Mouse (Mus musculus): ENCODE data around the gene Nptxr. TPM values are rescaled to one million over a fixed set of nuclear protein-coding genes. Genes with fewer than 3 reads are reported as not detected.

The Nptxr gene
- polyA plus RNA-seq, 1 experiment from 2014 or later, result 7.6 TPM

DNA sequence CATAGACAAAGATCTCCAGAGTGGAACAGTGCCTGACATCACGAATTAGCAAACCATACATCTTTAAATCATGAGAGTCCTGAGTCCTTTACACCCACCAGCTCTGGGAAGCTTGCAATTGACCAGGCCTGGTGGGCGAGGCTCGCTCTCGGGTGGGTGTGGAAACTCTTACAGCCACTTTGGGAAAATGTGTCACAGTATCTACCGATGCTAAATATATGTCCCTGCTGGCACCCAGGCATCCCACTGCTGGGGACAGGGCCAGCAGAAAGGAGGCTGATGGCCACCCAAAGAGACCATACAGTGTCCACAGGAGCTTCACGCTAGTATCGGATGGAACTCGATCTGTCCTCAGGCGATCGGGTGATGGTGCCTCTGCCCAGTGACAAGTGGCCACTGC is 6.0 kb downstream of the Nptxr start:
- Histone ChIP-seq H3K4me3 (ENCODE audit: low read depth, low read length) (no peak overlapping the region), H3K27ac (ENCODE audit: low read depth, low read length) (no peak overlapping the region), H3K9ac (ENCODE audit: low read length) (no peak overlapping the region), H3K4me1 (ENCODE audit: control insufficient read depth, insufficient read depth, low read length) (no peaks in the 10 kb centered on the region), H3K27me3 (replicated peaks; ENCODE audit: control insufficient read depth, insufficient read depth, low read length) (peaks cover 19% of the 10 kb centered on the region), H3K4me2 (ENCODE audit: low read length) (no peak overlapping the region), H3K36me3 (ENCODE audit: control insufficient read depth, insufficient read depth, low read length) (no peaks in the 10 kb centered on the region), H3K9me3 (replicated peaks; ENCODE audit: control insufficient read depth, low read length) (no peaks in the 10 kb centered on the region)
- 89% methylated on average over 10 of the region's 10 CpGs for WGBS
- DNase-seq (ENCODE audit: low spot score) (no peak), ATAC-seq (no peak)

DNA sequence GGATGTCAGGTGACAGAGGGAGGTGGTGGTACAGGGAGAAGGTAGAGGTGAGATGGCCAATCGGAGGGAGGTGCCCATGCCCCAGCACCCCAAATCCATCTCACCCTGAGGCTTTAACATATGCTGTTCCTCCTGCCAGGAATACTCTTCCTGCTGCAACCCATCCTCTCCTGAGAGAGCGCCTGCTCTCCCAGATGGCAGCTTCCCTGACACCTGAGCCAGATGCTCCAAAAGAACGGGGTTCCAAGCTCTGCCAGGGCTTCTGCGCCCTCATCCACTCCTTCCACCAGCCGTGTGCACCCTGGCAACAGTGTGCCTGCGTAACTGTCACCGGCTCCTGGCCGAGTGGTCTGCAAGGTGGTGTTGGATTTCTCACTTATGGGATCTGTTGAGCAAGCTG is 6.9 kb downstream of the Nptxr start:
- H3K36me3 ChIP-seq (ENCODE audit: control insufficient read depth, insufficient read depth, low read length), result no peaks in the 10 kb centered on the region
- H3K9ac ChIP-seq (ENCODE audit: low read length), result no peak overlapping the region
- H3K27me3 ChIP-seq (replicated peaks; ENCODE audit: control insufficient read depth, insufficient read depth, low read length), result peaks cover 12% of the 10 kb centered on the region
- DNase-seq (ENCODE audit: low spot score), result no peak
- WGBS, result 85% methylated on average over 8 of the region's 8 CpGs
- no peaks in the 10 kb centered on the region for H3K9me3 ChIP-seq (replicated peaks; ENCODE audit: control insufficient read depth, low read length)
- H3K4me2 ChIP-seq (ENCODE audit: low read length), result no peak overlapping the region
- no peak for ATAC-seq
- H3K4me3 ChIP-seq (ENCODE audit: low read depth, low read length), result no peak overlapping the region
- no peak overlapping the region for H3K27ac ChIP-seq (ENCODE audit: low read depth, low read length)
- H3K4me1 ChIP-seq (ENCODE audit: control insufficient read depth, insufficient read depth, low read length), result no peaks in the 10 kb centered on the region

DNA sequence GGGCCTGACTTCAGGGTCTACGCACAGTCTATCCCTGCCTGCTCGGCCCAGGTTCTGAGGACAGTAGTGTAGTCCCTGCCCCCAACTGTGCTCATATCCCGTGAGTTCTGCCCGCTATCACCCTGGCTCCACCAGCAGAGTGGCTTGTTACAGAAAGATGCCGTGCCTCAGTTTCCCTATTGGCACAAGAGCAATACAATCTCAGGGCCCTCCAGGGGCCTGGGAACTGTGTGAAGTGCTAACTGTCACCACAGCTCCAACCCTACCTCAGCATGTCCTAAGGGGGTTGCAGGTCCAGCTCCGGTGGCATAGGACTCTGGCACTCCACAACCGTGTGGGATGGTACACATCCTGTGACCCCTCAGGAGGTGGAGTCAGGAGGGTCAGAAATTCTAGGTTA is 7.5 kb downstream of the Nptxr start:
- Histone ChIP-seq H3K27ac (ENCODE audit: low read depth, low read length) (no peak overlapping the region), H3K4me2 (ENCODE audit: low read length) (no peak overlapping the region), H3K9me3 (replicated peaks; ENCODE audit: control insufficient read depth, low read length) (no peaks in the 10 kb centered on the region), H3K4me1 (ENCODE audit: control insufficient read depth, insufficient read depth, low read length) (no peaks in the 10 kb centered on the region), H3K9ac (ENCODE audit: low read length) (no peak overlapping the region), H3K36me3 (ENCODE audit: control insufficient read depth, insufficient read depth, low read length) (no peaks in the 10 kb centered on the region), H3K27me3 (replicated peaks; ENCODE audit: control insufficient read depth, insufficient read depth, low read length) (peaks cover 7% of the 10 kb centered on the region), H3K4me3 (ENCODE audit: low read depth, low read length) (no peak overlapping the region)
- ATAC-seq (no peak), DNase-seq (ENCODE audit: low spot score) (no peak)
- 88% methylated on average over 7 of the region's 7 CpGs for WGBS

DNA sequence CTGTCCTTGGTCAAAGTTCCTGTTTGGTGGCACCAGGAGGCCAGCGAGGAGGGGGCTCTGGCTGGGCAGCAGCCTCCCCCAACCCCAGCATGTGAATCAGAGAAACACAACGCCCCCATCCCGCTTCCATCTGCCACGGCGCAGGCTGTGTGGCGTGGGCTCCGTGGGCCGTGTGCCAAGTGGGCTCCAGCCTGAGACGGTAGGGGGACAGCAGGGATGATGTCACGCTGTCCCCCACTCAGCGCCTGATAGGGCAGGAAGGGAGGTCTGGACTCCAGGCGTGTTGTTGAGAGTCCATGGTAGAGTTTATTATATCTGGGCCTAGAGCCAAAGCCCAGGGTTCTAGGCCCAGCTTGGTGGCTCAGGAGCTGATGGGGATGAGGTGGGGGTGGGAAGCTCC is 8.3 kb downstream of the Nptxr start:
- H3K9ac ChIP-seq (ENCODE audit: low read length), result no peak overlapping the region
- no peak for DNase-seq (ENCODE audit: low spot score)
- H3K4me1 ChIP-seq (ENCODE audit: control insufficient read depth, insufficient read depth, low read length), result no peaks in the 10 kb centered on the region
- no peaks in the 10 kb centered on the region for H3K36me3 ChIP-seq (ENCODE audit: control insufficient read depth, insufficient read depth, low read length)
- ATAC-seq, result no peak
- H3K4me2 ChIP-seq (ENCODE audit: low read length), result no peak overlapping the region
- H3K27me3 ChIP-seq (replicated peaks; ENCODE audit: control insufficient read depth, insufficient read depth, low read length), result no peaks in the 10 kb centered on the region; the same call in 1 of the 2 replicates
- H3K4me3 ChIP-seq (ENCODE audit: low read depth, low read length), result no peak overlapping the region
- WGBS, result 78% methylated on average over 12 of the region's 12 CpGs
- H3K27ac ChIP-seq (ENCODE audit: low read depth, low read length), result no peak overlapping the region
- no peaks in the 10 kb centered on the region for H3K9me3 ChIP-seq (replicated peaks; ENCODE audit: control insufficient read depth, low read length)

DNA sequence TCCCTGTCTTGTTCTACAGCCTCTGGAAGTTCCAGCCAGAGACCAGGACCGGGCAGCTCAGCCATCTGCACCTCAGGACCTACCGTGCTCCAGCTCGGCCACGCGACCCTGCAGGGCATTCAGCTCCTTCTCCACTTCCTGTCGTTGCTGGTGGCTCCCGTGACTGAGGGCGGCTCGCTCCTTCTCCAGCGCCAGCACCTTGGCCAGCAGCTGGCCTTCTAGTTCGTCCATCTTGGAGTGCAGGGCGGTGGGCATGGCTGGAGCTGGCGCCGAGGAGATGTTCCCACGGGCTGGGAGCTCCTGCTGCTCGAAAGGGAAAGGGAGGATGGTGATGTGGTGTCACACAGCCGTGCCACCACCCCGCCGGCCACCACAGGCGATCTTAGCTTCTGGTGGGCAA is 10.4 kb downstream of the Nptxr start:
- Histone ChIP-seq H3K4me3 (ENCODE audit: low read depth, low read length) (no peak overlapping the region), H3K9me3 (replicated peaks; ENCODE audit: control insufficient read depth, low read length) (no peaks in the 10 kb centered on the region), H3K36me3 (ENCODE audit: control insufficient read depth, insufficient read depth, low read length) (no peaks in the 10 kb centered on the region), H3K27me3 (replicated peaks; ENCODE audit: control insufficient read depth, insufficient read depth, low read length) (no peaks in the 10 kb centered on the region; the same call in 1 of the 2 replicates), H3K27ac (ENCODE audit: low read depth, low read length) (no peak overlapping the region), H3K4me1 (ENCODE audit: control insufficient read depth, insufficient read depth, low read length) (no peaks in the 10 kb centered on the region), H3K4me2 (ENCODE audit: low read length) (no peak overlapping the region), H3K9ac (ENCODE audit: low read length) (no peak overlapping the region)
- DNase-seq (ENCODE audit: low spot score), result no peak
- 35% methylated on average over 20 of the region's 20 CpGs for WGBS
- ATAC-seq, result no peak

DNA sequence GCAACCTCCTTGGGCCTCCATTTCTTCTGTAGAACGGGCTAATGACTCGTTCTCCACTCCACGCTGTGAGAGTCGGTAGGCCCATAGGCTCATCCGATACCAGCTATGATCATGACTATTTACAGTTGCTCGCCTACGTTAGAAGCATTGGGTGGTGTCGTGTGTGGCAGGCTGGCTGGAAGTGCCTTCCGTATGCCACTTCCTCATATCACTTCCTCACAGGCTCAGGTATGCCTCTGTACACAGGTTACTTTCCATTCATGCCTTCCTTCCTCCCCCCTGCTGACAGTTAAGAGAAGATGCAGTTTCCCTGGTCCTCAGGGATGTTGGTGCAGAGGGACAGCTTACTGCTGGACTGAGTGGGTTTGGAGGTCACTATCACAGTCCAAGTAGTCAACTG is 11.5 kb downstream of the Nptxr start:
- no peaks in the 10 kb centered on the region for H3K36me3 ChIP-seq (ENCODE audit: control insufficient read depth, insufficient read depth, low read length)
- H3K27ac ChIP-seq (ENCODE audit: low read depth, low read length), result no peak overlapping the region
- 96% methylated on average over 9 of the region's 9 CpGs for WGBS
- H3K4me1 ChIP-seq (ENCODE audit: control insufficient read depth, insufficient read depth, low read length), result no peaks in the 10 kb centered on the region
- H3K9ac ChIP-seq (ENCODE audit: low read length), result no peak overlapping the region
- ATAC-seq (no peak), DNase-seq (ENCODE audit: low spot score) (no peak)
- no peaks in the 10 kb centered on the region; the same call in 1 of the 2 replicates for H3K27me3 ChIP-seq (replicated peaks; ENCODE audit: control insufficient read depth, insufficient read depth, low read length)
- no peak overlapping the region for H3K4me2 ChIP-seq (ENCODE audit: low read length)
- H3K9me3 ChIP-seq (replicated peaks; ENCODE audit: control insufficient read depth, low read length), result no peaks in the 10 kb centered on the region
- H3K4me3 ChIP-seq (ENCODE audit: low read depth, low read length), result no peak overlapping the region

DNA sequence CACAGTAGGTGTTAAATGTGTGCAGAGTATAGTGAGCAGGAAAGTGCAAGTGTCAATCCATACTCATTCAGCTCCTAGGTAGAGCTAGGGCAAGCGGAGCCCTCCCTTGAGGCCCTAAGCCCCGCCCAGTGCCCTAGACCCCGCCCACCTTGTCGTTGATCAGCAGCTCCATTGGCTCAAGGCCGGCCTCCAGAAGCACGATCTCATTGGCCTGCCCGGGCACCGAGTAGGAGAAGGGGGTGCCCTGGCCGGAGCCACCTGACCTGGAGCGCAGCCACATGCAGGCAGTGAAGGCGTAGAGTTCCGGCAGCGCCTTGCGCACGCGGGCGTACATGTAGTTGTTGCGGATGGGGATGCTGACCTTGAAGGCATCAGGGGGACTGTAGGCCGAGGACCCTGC is 12.1 kb downstream of the Nptxr start:
- H3K9ac ChIP-seq (ENCODE audit: low read length), result no peak overlapping the region
- 24% methylated on average over 19 of the region's 19 CpGs for WGBS

DNA sequence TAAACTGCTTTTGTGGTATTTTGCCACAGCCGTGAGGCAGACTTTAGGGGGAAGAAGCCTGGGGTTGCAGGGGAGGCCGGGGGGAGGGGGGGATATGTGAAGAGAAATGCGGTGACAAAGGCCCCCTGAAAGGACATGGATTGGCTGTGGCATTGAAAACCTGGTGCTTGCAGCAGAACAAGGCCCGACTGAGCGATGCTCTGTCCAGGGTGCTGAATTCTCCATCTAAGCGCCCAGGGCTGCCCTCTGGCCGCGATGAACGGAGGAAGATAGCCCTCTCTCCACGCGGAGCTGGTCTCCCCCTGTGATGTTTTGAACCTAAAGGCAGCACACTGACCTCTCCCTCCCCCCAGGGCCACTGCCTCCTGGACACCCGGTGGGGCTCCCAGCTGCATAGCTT is 13.1 kb downstream of the Nptxr start:
- WGBS, result 5% methylated on average over 12 of the region's 12 CpGs
- Histone ChIP-seq H3K27ac (ENCODE audit: low read depth, low read length) (no peak overlapping the region), H3K4me1 (ENCODE audit: control insufficient read depth, insufficient read depth, low read length) (no peaks in the 10 kb centered on the region; the same call in 1 of the 2 replicates), H3K9ac (ENCODE audit: low read length) (no peak overlapping the region), H3K4me2 (ENCODE audit: low read length) (no peak overlapping the region), H3K36me3 (ENCODE audit: control insufficient read depth, insufficient read depth, low read length) (no peaks in the 10 kb centered on the region), H3K9me3 (replicated peaks; ENCODE audit: control insufficient read depth, low read length) (no peaks in the 10 kb centered on the region), H3K4me3 (ENCODE audit: low read depth, low read length) (no peak overlapping the region), H3K27me3 (replicated peaks; ENCODE audit: control insufficient read depth, insufficient read depth, low read length) (no peaks in the 10 kb centered on the region; the same call in 1 of the 2 replicates)
- DNase-seq (ENCODE audit: low spot score) (peak; percentile 54), ATAC-seq (no peak)

More for the DNA sequence above, 12.1 kb downstream of the Nptxr start:
- DNase-seq (ENCODE audit: low spot score) (no peak), ATAC-seq (no peak)
- no peaks in the 10 kb centered on the region; the same call in 1 of the 2 replicates for H3K4me1 ChIP-seq (ENCODE audit: control insufficient read depth, insufficient read depth, low read length)
- H3K9me3 ChIP-seq (replicated peaks; ENCODE audit: control insufficient read depth, low read length), result no peaks in the 10 kb centered on the region
- H3K4me3 ChIP-seq (ENCODE audit: low read depth, low read length), result no peak overlapping the region
- no peaks in the 10 kb centered on the region; the same call in 1 of the 2 replicates for H3K27me3 ChIP-seq (replicated peaks; ENCODE audit: control insufficient read depth, insufficient read depth, low read length)
- no peak overlapping the region for H3K4me2 ChIP-seq (ENCODE audit: low read length)
- H3K27ac ChIP-seq (ENCODE audit: low read depth, low read length), result no peak overlapping the region
- H3K36me3 ChIP-seq (ENCODE audit: control insufficient read depth, insufficient read depth, low read length), result no peaks in the 10 kb centered on the region

DNA sequence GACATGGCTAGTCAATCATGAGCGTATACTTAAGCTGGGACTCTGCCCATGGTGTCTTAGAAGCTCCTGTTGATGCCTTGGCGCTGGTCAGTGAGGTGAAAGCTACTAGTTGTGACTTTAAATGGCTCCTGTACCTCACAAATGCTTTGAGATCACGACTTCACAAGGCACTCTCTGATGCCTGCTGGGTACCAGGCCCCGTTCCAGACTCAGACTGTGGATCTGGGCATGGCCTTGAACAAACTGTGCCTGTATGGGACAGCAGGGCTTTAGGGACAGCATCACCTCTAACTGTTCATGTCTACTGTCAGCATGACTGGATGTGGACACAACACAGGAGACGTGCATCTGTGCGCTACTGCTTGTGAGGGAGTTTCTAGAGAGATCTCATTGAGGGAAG is 13.7 kb downstream of the Nptxr start:
- no peak for ATAC-seq
- WGBS, result 83% methylated on average over 6 of the region's 6 CpGs

More for the DNA sequence above, 13.7 kb downstream of the Nptxr start:
- Histone ChIP-seq H3K4me3 (ENCODE audit: low read depth, low read length) (no peak overlapping the region), H3K9ac (ENCODE audit: low read length) (no peak overlapping the region), H3K27ac (ENCODE audit: low read depth, low read length) (no peak overlapping the region), H3K9me3 (replicated peaks; ENCODE audit: control insufficient read depth, low read length) (no peaks in the 10 kb centered on the region), H3K4me1 (ENCODE audit: control insufficient read depth, insufficient read depth, low read length) (no peaks in the 10 kb centered on the region; the same call in 1 of the 2 replicates), H3K36me3 (ENCODE audit: control insufficient read depth, insufficient read depth, low read length) (no peaks in the 10 kb centered on the region), H3K27me3 (replicated peaks; ENCODE audit: control insufficient read depth, insufficient read depth, low read length) (no peaks in the 10 kb centered on the region; the same call in 1 of the 2 replicates), H3K4me2 (ENCODE audit: low read length) (no peak overlapping the region)
- DNase-seq (ENCODE audit: low spot score), result no peak
